Comparison of ENCODE assay signal across 16 mouse cellular contexts in the genomic region with DNA sequence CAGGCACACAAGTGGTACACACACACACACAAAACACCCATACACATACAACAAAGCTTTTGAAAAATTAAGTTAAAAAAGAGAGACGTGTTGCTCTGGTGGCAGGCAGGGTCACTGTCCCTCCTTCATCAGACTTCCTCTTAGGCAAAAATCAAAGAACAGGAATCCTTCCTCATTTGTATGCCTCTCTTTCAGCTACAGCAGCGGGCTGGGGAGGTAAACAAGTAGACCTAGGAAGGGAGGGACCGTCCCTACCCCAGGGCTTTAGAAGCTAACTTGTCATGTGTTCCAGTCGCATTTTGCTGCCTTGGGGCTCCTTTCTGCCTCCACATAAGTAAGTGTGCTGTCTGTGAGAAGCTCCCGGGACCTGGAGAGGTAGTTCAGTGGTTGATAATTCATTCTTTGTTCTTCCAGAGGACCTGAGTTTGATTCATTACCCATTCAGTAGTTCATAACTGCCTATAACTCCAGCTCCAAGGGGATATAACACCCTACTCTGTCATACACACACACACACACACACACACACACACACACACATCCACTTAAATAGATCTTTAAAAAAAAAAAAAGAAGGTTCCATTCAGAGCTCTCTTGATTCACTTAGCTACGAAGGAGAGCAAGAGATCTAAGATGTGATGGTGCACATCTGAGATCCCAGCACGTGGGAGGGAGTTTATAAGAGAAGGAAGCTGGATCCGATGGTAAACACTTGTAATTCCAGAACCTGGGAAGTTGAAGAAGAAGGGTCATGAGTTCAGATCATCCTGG. TPM values are rescaled to one million over a fixed set of nuclear protein-coding genes. Genes with fewer than 3 reads are reported as not detected.
A peak's percentile ranks its signal among the peaks of the same experiment; 100 is the strongest.
DNase-seq lines count a peak whose midpoint lies in the region; ATAC-seq lines count a peak whose summit lies in the region.
"Had no signal": no experiment of that assay in that cellular context is flagged by ENCODE, and none has a peak within 500 bp of the region (broad histone marks: within the 10 kb centered on the region; RNA-seq: fewer than 3 reads in every experiment).

No protein-coding gene starts in this region.

- no peaks in the 10 kb centered on the region for H3K9me3 ChIP-seq in heart, embryonic 10.5 days
- no peaks in the 10 kb centered on the region for H3K9me3 ChIP-seq in liver, embryonic 15.5 days (replicated peaks)
- H3K9me3 ChIP-seq: limb, embryonic 12.5 days; lung, embryonic 15.5 days; midbrain, embryonic 10.5 days had no signal

- H3K4me3 ChIP-seq in heart, embryonic 10.5 days: no peak overlapping the region
- no peak overlapping the region for H3K4me3 ChIP-seq in liver, embryonic 15.5 days (replicated peaks)
- H3K4me3 ChIP-seq: limb, embryonic 12.5 days; lung, embryonic 15.5 days; midbrain, embryonic 10.5 days; myocyte had no signal

- no peaks in the 10 kb centered on the region for H3K36me3 ChIP-seq in heart, embryonic 10.5 days
- no peaks in the 10 kb centered on the region for H3K36me3 ChIP-seq in liver, embryonic 15.5 days (replicated peaks)
- H3K36me3 ChIP-seq: limb, embryonic 12.5 days; lung, embryonic 15.5 days; midbrain, embryonic 10.5 days had no signal

- DNase-seq in heart, embryonic 10.5 days (ENCODE audit: low spot score): no peak
- no peak for DNase-seq in heart, adult 9 months (ENCODE audit: low spot score in 2 of 2)
- peak; percentile 76 to 79 for DNase-seq in spleen, postnatal 36 days (ENCODE audit: low spot score in 2 of 2)
- no peak for DNase-seq in spleen, postnatal 4 days (ENCODE audit: low spot score in 2 of 2)
- no peak for DNase-seq in right cerebral cortex, postnatal 14 days
- no peak for DNase-seq in left cerebral cortex, postnatal 14 days (ENCODE audit: low spot score in 2 of 2)
- no peak for DNase-seq in embryo, embryonic 10 days (ENCODE audit: low spot score)
- DNase-seq: adrenal gland, postnatal 14 days; cerebellum, adult 9-10 months; right cerebral cortex, postnatal 25 days had no signal

- intact Hi-C loops in left cerebral cortex, postnatal 14 days (cut with DNase I): no loop called here

- 0 out of 2 replicates have a peak, but pooled peaks cover 5% of the 10 kb centered on the region for H3K27me3 ChIP-seq in heart, embryonic 10.5 days (ENCODE audit: insufficient read depth, poor library complexity, severe bottlenecking)
- peaks cover 23% of the 10 kb centered on the region for H3K27me3 ChIP-seq in liver, embryonic 15.5 days
- H3K27me3 ChIP-seq: lung, embryonic 15.5 days had no signal

- no peak for ATAC-seq in liver, embryonic 15.5 days (ENCODE audit: insufficient read depth)
- ATAC-seq: forebrain, embryonic 14.5 days had no signal

- no peak overlapping the region for H3K9ac ChIP-seq in liver, embryonic 15.5 days
- H3K9ac ChIP-seq: limb, embryonic 12.5 days; lung, embryonic 15.5 days had no signal

- H3K27ac ChIP-seq in heart, embryonic 10.5 days: 0 out of 2 replicates have a peak overlapping the region, but pooled peaks have one; percentile 23
- H3K27ac ChIP-seq in liver, embryonic 15.5 days (replicated peaks): no peak overlapping the region
- H3K27ac ChIP-seq: limb, embryonic 12.5 days; lung, embryonic 15.5 days; midbrain, embryonic 10.5 days had no signal

- 63% methylated on average over 8 of the region's 8 CpGs for WGBS in heart, embryonic 10.5 days
- WGBS in liver, embryonic 15.5 days (ENCODE audit: insufficient replicate concordance): 41% methylated on average over 8 of the region's 8 CpGs

- H3K4me1 ChIP-seq in heart, embryonic 10.5 days: peaks cover 18% of the 10 kb centered on the region
- H3K4me1 ChIP-seq in liver, embryonic 15.5 days (replicated peaks): peaks cover 31% of the 10 kb centered on the region

- H3K4me2 ChIP-seq in liver, embryonic 15.5 days: peak overlapping the region; percentile 21; the same call in 1 of the 2 replicates
- H3K4me2 ChIP-seq: limb, embryonic 12.5 days; lung, embryonic 15.5 days had no signal

RNA-seq across cellular contexts. Expression of gene Nyap1, which starts 23.2 kb away (rescaled TPM):
- 1.4 TPM in 2 replicates for polyA plus RNA-seq in heart, embryonic 10.5 days (2016; fragmentation: Nextera tagmentation; extraction: Ambion mirVana)
- 0.21 and 0.39 TPM in 2 replicates for polyA plus RNA-seq in liver, embryonic 15.5 days (2015; fragmentation: Nextera tagmentation; extraction: Ambion mirVana)
- 10 to 100 TPM; 78.5 to 83.4 TPM for total RNA-seq in left cerebral cortex, postnatal 14 days (2021)

RNA-seq across cellular contexts. Expression of gene Tsc22d4, which starts 27.3 kb away (rescaled TPM):
- 147 and 165 TPM in 2 replicates for polyA plus RNA-seq in heart, embryonic 10.5 days (2016; fragmentation: Nextera tagmentation; extraction: Ambion mirVana)
- polyA plus RNA-seq in liver, embryonic 15.5 days (2015; fragmentation: Nextera tagmentation; extraction: Ambion mirVana): 68.8 and 75.1 TPM in 2 replicates
- 100 to 1,000 TPM; 169 to 181 TPM for total RNA-seq in left cerebral cortex, postnatal 14 days (2021)

RNA-seq across cellular contexts. Expression of gene Agfg2, which starts 33.7 kb away (rescaled TPM):
- 31.9 and 34.0 TPM in 2 replicates for polyA plus RNA-seq in heart, embryonic 10.5 days (2016; fragmentation: Nextera tagmentation; extraction: Ambion mirVana)
- polyA plus RNA-seq in liver, embryonic 15.5 days (2015; fragmentation: Nextera tagmentation; extraction: Ambion mirVana): 35.3 and 35.6 TPM in 2 replicates
- total RNA-seq in left cerebral cortex, postnatal 14 days (2021): 10 to 100 TPM; 38.7 to 40.8 TPM

Comparison
In these comparisons a context has a peak if more than half of its experiments do, and no peak if none do; other contexts are left out.
1. DNase-seq: peak in spleen, postnatal 36 days (2 of 2); none in heart, embryonic 10.5 days (single experiment), heart, adult 9 months (0 of 2), spleen, postnatal 4 days (0 of 2), right cerebral cortex, postnatal 14 days (single experiment), left cerebral cortex, postnatal 14 days (0 of 2) and embryo, embryonic 10 days (single experiment).